Mouse (Mus musculus): Measurements from ENCODE around the gene Nmrk2. TPM values are rescaled to one million over a fixed set of nuclear protein-coding genes. Genes with fewer than 3 reads are reported as not detected.

The Nmrk2 gene
- total and polyA plus RNA-seq, 3 experiments = not detected

- H3K27me3 ChIP-seq (replicated peaks) = peaks cover 16% of the 10 kb centered on the region
- H3K4me1 ChIP-seq (ENCODE audit: control insufficient read depth in 1 of 2, insufficient read depth in 2 of 2) = peaks cover 14 to 17% of the 10 kb centered on the region in 2 experiments
- peak; percentile 97 for DNase-seq (ENCODE audit: extremely low read depth)
- peak within 1 kb of the TSS; percentile 76 for H3K4me2 ChIP-seq (ENCODE audit: insufficient read depth, low read depth, poor library complexity, severe bottlenecking)
- no peaks in the 10 kb centered on the region for H3K9me3 ChIP-seq (replicated peaks; ENCODE audit: low read length)
- peaks cover 0 to 33% of the 10 kb centered on the region in 2 experiments for H3K36me3 ChIP-seq (replicated peaks in 1 of 2; ENCODE audit: control insufficient read depth in 1 of 2, insufficient read depth in 1 of 2, low read length in 1 of 2)
- dilution Hi-C loops (cut with MboI; ENCODE audit: extremely low pct_ligation_motif_present, extremely low pct_unique_long_range_greater_than_20kb, low sequenced_read_pairs) = no loop called here
- in situ Hi-C loops (cut with MboI; ENCODE audit: low pct_ligation_motif_present, low pct_unique_long_range_greater_than_20kb, low sequenced_read_pairs) = no loop called here
- TF ChIP-seq JUND (conservative IDR thresholded peaks at IDR 0.05; ENCODE audit: low read depth, low read length) (no peak), RAD21 (IDR thresholded peaks at IDR 0.05; ENCODE audit: low read depth, low read length) (no peak), RCOR1 (conservative IDR thresholded peaks at IDR 0.05; ENCODE audit: low read depth, low read length) (no peak), MYC (IDR thresholded peaks at IDR 0.05; ENCODE audit: low read depth, low read length) (peak; percentile 97), ZNF384 (IDR thresholded peaks at IDR 0.05; ENCODE audit: low read depth, low read length) (no peak), NRF1 (IDR thresholded peaks at IDR 0.05; ENCODE audit: low read depth, low read length) (peak; percentile 50; the same call in 1 of the 2 replicates), ELF1 (IDR thresholded peaks at IDR 0.05; ENCODE audit: low read depth, low read length) (peak; percentile 60), EP300 (IDR thresholded peaks at IDR 0.05; ENCODE audit: low read length) (no peak), USF1 (IDR thresholded peaks at IDR 0.05; ENCODE audit: low read depth, low read length) (peak; percentile 63), ZMIZ1 (IDR thresholded peaks at IDR 0.05; ENCODE audit: low read depth, low read length) (no peak), POLR2A (IDR thresholded peaks at IDR 0.05; ENCODE audit: low read depth, low read length) (peak; percentile 72), IRF4 (IDR thresholded peaks at IDR 0.05; ENCODE audit: low read depth, low read length) (no peak), HCFC1 (IDR thresholded peaks at IDR 0.05; ENCODE audit: low read depth, low read length) (0 out of 2 replicates have a peak, but pooled peaks have one; percentile 11), PAX5 (IDR thresholded peaks at IDR 0.05; ENCODE audit: low read length) (no peak), GABPA (IDR thresholded peaks at IDR 0.05; ENCODE audit: insufficient replicate concordance, low read depth, low read length) (no peak), MEF2A (IDR thresholded peaks at IDR 0.05; ENCODE audit: borderline replicate concordance, low read depth, low read length) (no peak), MXI1 (IDR thresholded peaks at IDR 0.05; ENCODE audit: low read depth, low read length) (peak; percentile 69; the same call in 1 of the 2 replicates), ETS1 (conservative IDR thresholded peaks at IDR 0.05; ENCODE audit: low read depth, low read length) (no peak), CHD2 (IDR thresholded peaks at IDR 0.05; ENCODE audit: low read length) (no peak), MAX (IDR thresholded peaks at IDR 0.05; ENCODE audit: low read length) (peak; percentile 93), SIN3A (IDR thresholded peaks at IDR 0.05; ENCODE audit: low read length) (peak; percentile 43; the same call in 1 of the 2 replicates), E2F4 (IDR thresholded peaks at IDR 0.05; ENCODE audit: insufficient replicate concordance, low read depth, low read length) (no peak), ZKSCAN1 (IDR thresholded peaks at IDR 0.05; ENCODE audit: borderline replicate concordance, low read depth, low read length) (no peak), TBP (conservative IDR thresholded peaks at IDR 0.05; ENCODE audit: low read depth, low read length) (0 out of 2 replicates have a peak, but pooled peaks have one; percentile 26), BHLHE40 (IDR thresholded peaks at IDR 0.05; ENCODE audit: low read depth, low read length) (peak; percentile 89), TCF12 (IDR thresholded peaks at IDR 0.05; ENCODE audit: low read depth, low read length) (peak; percentile 51; the same call in 1 of the 2 replicates), UBTF (IDR thresholded peaks at IDR 0.05; ENCODE audit: low read depth, low read length) (no peak), USF2 (conservative IDR thresholded peaks at IDR 0.05; ENCODE audit: low read depth, low read length) (peak; percentile 66), NELFE (IDR thresholded peaks at IDR 0.05; ENCODE audit: low read depth, low read length) (peak; percentile 47; the same call in 1 of the 2 replicates), MAZ (IDR thresholded peaks at IDR 0.05; ENCODE audit: low read depth, low read length) (peak; percentile 38; the same call in 1 of the 2 replicates), MAFK (IDR thresholded peaks at IDR 0.05; ENCODE audit: insufficient replicate concordance, low read length) (no peak), KAT2A (IDR thresholded peaks at IDR 0.05; ENCODE audit: insufficient replicate concordance, low read length) (no peak), CTCF (conservative IDR thresholded peaks at IDR 0.05 in 1 of 2, IDR thresholded peaks at IDR 0.05 in 1 of 2; ENCODE audit: low read depth in 2 of 2, low read length in 2 of 2) (no peak), SMC3 (IDR thresholded peaks at IDR 0.05; ENCODE audit: low read depth, low read length) (no peak), ZC3H11A (IDR thresholded peaks at IDR 0.05; ENCODE audit: low read depth, low read length) (no peak), JUN (IDR thresholded peaks at IDR 0.05; ENCODE audit: insufficient read depth, low read depth, low read length) (no peak), POLR2AphosphoS2 (IDR thresholded peaks at IDR 0.05; ENCODE audit: low read depth, low read length) (0 out of 2 replicates have a peak, but pooled peaks have one; percentile 72), CHD1 (IDR thresholded peaks at IDR 0.05; ENCODE audit: low read depth, low read length) (no peak)
- no peak within 1 kb of the TSS for H3K27ac ChIP-seq (ENCODE audit: insufficient read depth, low read depth)
- H3K79me2 ChIP-seq (replicated peaks; ENCODE audit: control insufficient read depth, extremely low read depth, insufficient read depth, poor library complexity, severe bottlenecking) = no peaks in the 10 kb centered on the region
- H3K4me3 ChIP-seq (replicated peaks in 1 of 3; ENCODE audit: low read depth in 2 of 3, low read length in 2 of 3, poor library complexity in 1 of 3) = peak within 1 kb of the TSS; percentile 65 to 83 (median 73)
- peak within 1 kb of the TSS; percentile 80 for H3K9ac ChIP-seq (ENCODE audit: insufficient read depth, low read depth)
These were observed 30.9 kb upstream of the Nmrk2 start, which contains the start of gene Zfr2 for GRCm38 (mm10) chr10:81232580-81233225. TSS of gene Zfr2 (plus strand) at chr10:81233155.
